Mouse (Mus musculus) lung, adult 2 months (tissue): ENCODE measurements around the gene Rfx5. TPM values are rescaled to one million over a fixed set of nuclear protein-coding genes. Genes with fewer than 3 reads are reported as not detected.

Source experiments
- DNase-seq: peaks from one replicate; pipeline ENCODE4 v3.0.0; 2022
- H3K4me1 ChIP-seq: fragments of 200-500 bp; 2 replicates; pipeline ENCODE4 v1.6.1; 2011; ENCODE audit warnings: low read length; ENCODE audit not compliant: control insufficient read depth, insufficient read depth
- H3K4me3 ChIP-seq: fragments of 200-500 bp; replicated peaks from 2 replicates; pipeline ENCODE3; 2011; ENCODE audit warnings: low read depth, mild to moderate bottlenecking, control low read depth, low read length; ENCODE audit errors: extremely low read depth
- CTCF ChIP-seq: fragments of 200-500 bp; IDR thresholded peaks from 2 replicates; pipeline ENCODE4 v1.5.1; 2011; ENCODE audit warnings: mild to moderate bottlenecking, low read length, control low read depth; ENCODE audit not compliant: insufficient read depth
- POLR2A ChIP-seq: fragments of 200-500 bp; IDR thresholded peaks from 2 replicates; pipeline ENCODE4 v1.6.1; 2011; ENCODE audit warnings: low read depth, mild to moderate bottlenecking, control low read depth, low read length, borderline replicate concordance; ENCODE audit errors: extremely low read depth
- WGBS: fragments of 180-500 bp; shearing (Covaris S2); methylation state at CpG from one replicate; pipeline ENCODE4 v1.1.7; 2018; 5-methylcytosine and 5-hydroxymethylcytosine counted together
- polyA plus RNA-seq: library from polyadenylated mRNA; depleted of rRNA; stranded (reverse); fragments of >200 nt; gene quantifications from 2 replicates; pipeline ENCODE4 v1.2.3, GENCODE M21; 2012; rRNA removed

Rfx5 gene
- polyA plus RNA-seq, 1 experiment = 14.6 TPM

- 28% methylated on average over 2 of the region's 2 CpGs for WGBS
- peak; percentile 82 for DNase-seq
- no peaks in the 10 kb centered on the region for H3K4me1 ChIP-seq
- H3K4me3 ChIP-seq = no peak overlapping the region
- TF ChIP-seq POLR2A (no peak), CTCF (peak; percentile 68)
Observed at GRCm38 (mm10) chr3:94996946-94997345, 43.1 kb downstream of the Rfx5 start.

DNA sequence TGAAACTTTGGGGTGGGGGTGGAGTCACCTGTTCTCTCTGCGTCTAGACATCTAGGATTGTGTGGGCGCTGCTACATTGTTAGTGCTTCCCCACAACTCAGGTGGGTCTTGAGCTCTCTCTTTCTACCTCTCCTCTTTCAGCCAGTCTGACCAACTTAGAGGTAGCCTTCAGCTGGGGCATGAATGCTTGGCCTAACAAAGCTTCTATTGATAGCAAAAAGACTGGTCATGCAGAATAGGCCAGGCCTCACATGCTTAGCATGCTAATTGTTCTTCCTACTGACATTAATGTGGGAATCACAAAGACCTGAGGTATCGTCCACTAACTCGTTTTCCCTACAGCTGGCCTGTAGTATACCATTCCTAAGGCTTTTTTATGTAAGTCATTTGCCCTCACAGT, 48.7 kb downstream of the Rfx5 start:
- 89% methylated on average over 4 of the region's 4 CpGs for WGBS
- H3K4me1 ChIP-seq = no peaks in the 10 kb centered on the region
- TF ChIP-seq POLR2A = no peak
- DNase-seq = no peak
- H3K4me3 ChIP-seq = no peak overlapping the region

DNA sequence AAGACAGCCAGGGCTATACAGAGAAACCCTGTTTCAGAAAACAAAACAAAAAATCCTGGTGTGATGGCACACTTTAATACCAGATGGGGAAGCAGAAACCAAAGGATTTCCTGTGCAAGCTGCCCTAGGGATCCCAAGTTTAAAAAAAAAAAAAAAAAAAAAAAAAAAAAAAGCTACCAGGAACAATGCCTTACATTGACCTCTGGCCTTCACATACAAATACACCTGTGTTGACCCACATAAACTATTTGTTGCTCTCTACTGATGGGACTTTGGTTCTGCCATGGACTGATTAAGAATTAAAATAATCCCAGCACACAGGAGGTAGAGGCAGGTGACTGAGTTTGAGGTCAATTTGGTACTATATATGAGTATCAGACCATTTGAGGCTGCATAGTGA, 49.4 kb downstream of the Rfx5 start:
- no peak overlapping the region for H3K4me3 ChIP-seq
- DNase-seq = no peak
- no peak for TF ChIP-seq CTCF
- no peak for TF ChIP-seq POLR2A
- no peaks in the 10 kb centered on the region for H3K4me1 ChIP-seq

- DNase-seq = no peak
- TF ChIP-seq CTCF = no peak
- no peak for TF ChIP-seq POLR2A
- H3K4me1 ChIP-seq = no peaks in the 10 kb centered on the region
- 88% methylated on average over 3 of the region's 3 CpGs for WGBS
- H3K4me3 ChIP-seq = no peak overlapping the region
Observed at GRCm38 (mm10) chr3:95005651-95006050, 51.8 kb downstream of the Rfx5 start.

DNA sequence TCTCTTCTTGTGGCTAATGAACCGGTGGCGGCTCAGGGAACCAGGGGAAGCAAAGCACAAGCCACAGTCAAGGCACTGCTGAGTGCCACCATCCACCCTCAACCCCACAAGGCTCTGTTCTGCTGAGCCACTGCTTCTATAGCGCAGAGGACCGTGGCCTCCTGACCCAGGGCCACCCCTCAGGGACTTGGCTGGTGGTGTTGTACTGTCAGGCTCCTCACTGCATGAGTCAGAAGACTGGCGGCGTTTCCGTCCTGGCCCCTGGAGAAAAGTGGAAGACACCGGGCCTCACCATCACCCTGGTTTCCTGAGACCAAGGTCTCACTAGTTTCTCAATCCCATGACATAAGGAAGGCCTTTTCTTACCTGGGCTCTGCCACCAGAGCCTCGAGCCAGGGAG, 53.8 kb downstream of the Rfx5 start:
- WGBS = 79% methylated on average over 9 of the region's 9 CpGs
- no peak for DNase-seq
- Histone ChIP-seq H3K4me3 (no peak overlapping the region), H3K4me1 (no peaks in the 10 kb centered on the region)
- no peak for TF ChIP-seq POLR2A
- no peak for TF ChIP-seq CTCF

DNA sequence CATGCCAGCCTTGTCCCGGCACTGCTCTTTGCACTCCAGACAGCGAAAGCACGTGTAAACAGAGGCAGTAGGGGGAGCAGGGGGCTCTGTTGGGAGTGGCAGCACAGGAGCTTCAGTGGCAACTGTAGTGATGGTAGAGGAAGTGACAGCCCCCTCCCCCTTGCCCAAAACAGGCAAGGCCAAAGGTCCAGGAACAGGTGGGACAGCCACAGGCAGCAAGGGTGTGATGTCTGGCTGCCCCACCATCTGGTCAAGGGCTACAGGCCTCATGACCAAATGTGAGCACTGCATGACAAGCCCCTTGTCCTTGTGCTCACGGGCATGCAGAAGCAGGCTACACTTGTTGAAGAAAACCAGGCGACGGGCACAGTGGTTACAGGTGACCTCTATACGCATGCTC, 56.5 kb downstream of the Rfx5 start:
- TF ChIP-seq CTCF = no peak
- no peak for TF ChIP-seq POLR2A
- 77% methylated on average over 7 of the region's 7 CpGs for WGBS
- no peak overlapping the region for H3K4me3 ChIP-seq
- DNase-seq = no peak
- peaks cover 7% of the 10 kb centered on the region; the same call in 1 of the 2 replicates for H3K4me1 ChIP-seq

Other genes starting within 250 kb of the Rfx5 start
- 18.8 and 27.8 TPM in 2 replicates for gene Cgn, start 167.6 kb upstream of the Rfx5 start, polyA plus RNA-seq
- gene Pogz, start 116.5 kb upstream of the Rfx5 start, polyA plus RNA-seq = 26.1 and 28.1 TPM in 2 replicates
- 175 and 210 TPM in 2 replicates for gene Psmb4, start 67.1 kb upstream of the Rfx5 start, polyA plus RNA-seq
- 865 and 921 TPM in 2 replicates for gene Selenbp1, start 21.0 kb upstream of the Rfx5 start, polyA plus RNA-seq
- gene Pi4kb, start 20.7 kb downstream of the Rfx5 start, polyA plus RNA-seq = 33.8 and 38.1 TPM in 2 replicates
- gene Zfp687, start 61.4 kb downstream of the Rfx5 start, polyA plus RNA-seq = 19.2 and 20.6 TPM in 2 replicates
- 97.3 and 127 TPM in 2 replicates for gene Psmd4, start 88.5 kb downstream of the Rfx5 start, polyA plus RNA-seq
- gene Pip5k1a, start 152.9 kb downstream of the Rfx5 start, polyA plus RNA-seq = 14.6 and 20.4 TPM in 2 replicates
- gene Vps72, start 156.9 kb downstream of the Rfx5 start, polyA plus RNA-seq = 55.3 and 62.2 TPM in 2 replicates
- gene Tmod4, start 170.4 kb downstream of the Rfx5 start, polyA plus RNA-seq = 1.5 and 3.5 TPM in 2 replicates
- 30.1 and 43.7 TPM in 2 replicates for gene Scnm1, start 179.9 kb downstream of the Rfx5 start, polyA plus RNA-seq
- 4.5 and 7.8 TPM in 2 replicates for gene Lysmd1, start 180.0 kb downstream of the Rfx5 start, polyA plus RNA-seq
- 24.6 and 26.4 TPM in 2 replicates for gene Tnfaip8l2, start 188.3 kb downstream of the Rfx5 start, polyA plus RNA-seq
- 10.7 and 11.8 TPM in 2 replicates for gene Sema6c, start 206.4 kb downstream of the Rfx5 start, polyA plus RNA-seq